Mouse (Mus musculus): ENCODE measurements around the gene Gadd45b. TPM values are rescaled to one million over a fixed set of nuclear protein-coding genes. Genes with fewer than 3 reads are reported as not detected.

Gadd45b gene
- polyA plus RNA-seq, 1 experiment from 2014 or later = 17.4 TPM

GRCm38 (mm10) chr10:80936810-80937164 lies 6.9 kb downstream of the Gadd45b start:
- Histone ChIP-seq H3K9ac (ENCODE audit: low read depth, low read length) (no peak overlapping the region), H3K4me3 (replicated peaks; ENCODE audit: low read depth, low read length) (no peak overlapping the region), H3K36me3 (ENCODE audit: insufficient read depth, low read length) (no peaks in the 10 kb centered on the region), H3K27me3 (ENCODE audit: insufficient read depth, low read length) (peaks cover 12% of the 10 kb centered on the region), H3K4me1 (replicated peaks; ENCODE audit: insufficient read depth, low read length) (peaks cover 75% of the 10 kb centered on the region), H3K27ac (no peak overlapping the region), H3K9me3 (replicated peaks; ENCODE audit: low read length) (no peaks in the 10 kb centered on the region), H3K4me2 (ENCODE audit: low read length) (peak overlapping the region; percentile 61)
- ATAC-seq (replicated peaks; ENCODE audit: low FRiP score, low read depth) (no peak), DNase-seq (ENCODE audit: low spot score) (no peak)
- 20% methylated on average over 6 of the region's 6 CpGs for WGBS
- TF ChIP-seq CTCF (IDR thresholded peaks at IDR 0.05; ENCODE audit: low read depth) = no peak

- H3K27ac ChIP-seq = 0 out of 2 replicates have a peak overlapping the region, but pooled peaks have one; percentile 48
- ATAC-seq (replicated peaks; ENCODE audit: low FRiP score, low read depth) (no peak; the same call in 1 of the 2 replicates), DNase-seq (ENCODE audit: low spot score) (peak; percentile 43)
- TF ChIP-seq CTCF (IDR thresholded peaks at IDR 0.05; ENCODE audit: low read depth) = no peak
- H3K4me3 ChIP-seq (replicated peaks; ENCODE audit: low read depth, low read length) = no peak overlapping the region
- H3K36me3 ChIP-seq (ENCODE audit: insufficient read depth, low read length) = no peaks in the 10 kb centered on the region
- no peaks in the 10 kb centered on the region for H3K9me3 ChIP-seq (replicated peaks; ENCODE audit: low read length)
- 27% methylated on average over 8 of the region's 8 CpGs for WGBS
- H3K27me3 ChIP-seq (ENCODE audit: insufficient read depth, low read length) = peaks cover 9% of the 10 kb centered on the region
- no peak overlapping the region for H3K4me2 ChIP-seq (ENCODE audit: low read length)
- 0 out of 2 replicates have a peak overlapping the region, but pooled peaks have one; percentile 9 for H3K9ac ChIP-seq (ENCODE audit: low read depth, low read length)
- peaks cover 67% of the 10 kb centered on the region for H3K4me1 ChIP-seq (replicated peaks; ENCODE audit: insufficient read depth, low read length)
These were observed 7.8 kb downstream of the Gadd45b start for GRCm38 (mm10) chr10:80937646-80938045.

DNA sequence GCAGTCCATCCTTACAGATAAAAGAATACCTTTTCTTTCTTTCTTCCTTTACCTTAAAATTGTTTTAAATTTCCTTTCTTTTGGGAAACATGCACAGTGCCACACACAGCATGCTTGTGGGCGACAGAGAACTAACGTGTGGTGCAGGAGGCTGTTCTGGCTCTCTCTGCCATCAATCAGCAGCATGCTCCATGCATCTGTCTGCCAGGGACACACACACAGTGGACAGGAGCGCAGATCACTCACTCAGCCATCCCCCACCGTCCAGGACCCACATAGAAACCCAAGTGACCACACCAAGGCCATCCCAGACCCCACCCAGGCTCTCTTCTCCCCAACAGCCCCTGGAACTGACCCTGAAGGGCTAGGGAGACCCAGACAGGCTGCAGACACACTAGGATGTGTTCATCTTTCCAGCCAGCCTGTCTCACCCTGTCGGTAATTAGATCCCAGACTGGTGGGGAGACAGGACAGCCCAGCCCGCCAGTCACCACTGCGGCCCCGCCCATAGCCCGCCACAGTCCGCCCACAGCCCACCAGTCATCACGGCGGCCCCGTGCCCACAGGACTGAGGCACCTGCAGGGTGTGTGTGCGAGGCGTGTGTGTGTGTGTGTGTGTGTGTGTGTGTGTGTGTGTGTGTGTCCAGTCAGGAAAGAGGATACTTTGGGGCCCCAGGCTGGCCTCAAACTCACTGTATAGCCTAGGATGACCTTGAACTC lies 9.1 kb downstream of the Gadd45b start:
- peaks cover 57% of the 10 kb centered on the region for H3K4me1 ChIP-seq (replicated peaks; ENCODE audit: insufficient read depth, low read length)
- H3K27ac ChIP-seq = peak overlapping the region; percentile 60; the same call in 1 of the 2 replicates
- 0 out of 2 replicates have a peak overlapping the region, but pooled peaks have one; percentile 14 for H3K9ac ChIP-seq (ENCODE audit: low read depth, low read length)
- no peak for TF ChIP-seq CTCF (IDR thresholded peaks at IDR 0.05; ENCODE audit: low read depth)
- WGBS = 13% methylated on average over 15 of the region's 15 CpGs
- ATAC-seq (replicated peaks; ENCODE audit: low FRiP score, low read depth) = peak; percentile 26; the same call in 1 of the 2 replicates
- DNase-seq (ENCODE audit: low spot score) = peak; percentile 72
- peak overlapping the region; percentile 9; the same call in 1 of the 2 replicates for H3K4me3 ChIP-seq (replicated peaks; ENCODE audit: low read depth, low read length)
- no peaks in the 10 kb centered on the region for H3K9me3 ChIP-seq (replicated peaks; ENCODE audit: low read length)
- H3K4me2 ChIP-seq (ENCODE audit: low read length) = peak overlapping the region; percentile 55
- no peaks in the 10 kb centered on the region for H3K27me3 ChIP-seq (ENCODE audit: insufficient read depth, low read length)
- no peaks in the 10 kb centered on the region for H3K36me3 ChIP-seq (ENCODE audit: insufficient read depth, low read length)

GRCm38 (mm10) chr10:80939671-80940070 lies 9.8 kb downstream of the Gadd45b start:
- Histone ChIP-seq H3K27ac (peak overlapping the region; percentile 60), H3K4me2 (ENCODE audit: low read length) (peak overlapping the region; percentile 55), H3K27me3 (ENCODE audit: insufficient read depth, low read length) (no peaks in the 10 kb centered on the region), H3K4me1 (replicated peaks; ENCODE audit: insufficient read depth, low read length) (peaks cover 57% of the 10 kb centered on the region), H3K9me3 (replicated peaks; ENCODE audit: low read length) (no peaks in the 10 kb centered on the region), H3K4me3 (replicated peaks; ENCODE audit: low read depth, low read length) (peak overlapping the region; percentile 9; the same call in 1 of the 2 replicates), H3K36me3 (ENCODE audit: insufficient read depth, low read length) (no peaks in the 10 kb centered on the region), H3K9ac (ENCODE audit: low read depth, low read length) (0 out of 2 replicates have a peak overlapping the region, but pooled peaks have one; percentile 14)
- ATAC-seq (replicated peaks; ENCODE audit: low FRiP score, low read depth) (peak; percentile 69), DNase-seq (ENCODE audit: low spot score) (peak; percentile 92)
- WGBS = 1% methylated on average over 28 of the region's 28 CpGs
- TF ChIP-seq CTCF (IDR thresholded peaks at IDR 0.05; ENCODE audit: low read depth) = no peak

GRCm38 (mm10) chr10:80940320-80940987 lies 10.6 kb downstream of the Gadd45b start:
- no peak overlapping the region; the same call in 1 of the 2 replicates for H3K4me3 ChIP-seq (replicated peaks; ENCODE audit: low read depth, low read length)
- H3K9ac ChIP-seq (ENCODE audit: low read depth, low read length) = 0 out of 2 replicates have a peak overlapping the region, but pooled peaks have one; percentile 23
- H3K4me1 ChIP-seq (replicated peaks; ENCODE audit: insufficient read depth, low read length) = peaks cover 56% of the 10 kb centered on the region

DNA sequence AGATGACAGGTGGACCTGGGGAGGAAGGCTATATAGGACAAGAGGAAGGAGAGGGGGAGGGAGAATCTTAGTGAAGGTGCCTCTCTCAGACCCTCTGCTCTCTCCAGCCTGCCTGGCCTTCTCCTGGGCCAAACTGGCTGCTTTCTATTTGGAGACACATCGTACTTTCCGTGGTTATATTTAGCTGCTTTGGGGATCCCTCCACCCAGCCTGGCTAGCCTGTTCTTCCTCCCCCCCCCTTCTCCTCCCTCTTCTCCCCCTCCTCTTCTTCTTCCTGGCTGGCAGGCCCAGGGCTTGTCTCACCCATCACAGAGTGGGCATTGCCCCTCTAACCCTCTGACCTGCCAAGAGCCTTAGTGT lies 11.1 kb downstream of the Gadd45b start:
- ATAC-seq (replicated peaks; ENCODE audit: low FRiP score, low read depth) (no peak), DNase-seq (ENCODE audit: low spot score) (no peak)
- no peak overlapping the region for H3K4me3 ChIP-seq (replicated peaks; ENCODE audit: low read depth, low read length)
- WGBS = 41% methylated on average over 2 of the region's 2 CpGs
- H3K27ac ChIP-seq = peak overlapping the region; percentile 57
- 0 out of 2 replicates have a peak overlapping the region, but pooled peaks have one; percentile 23 for H3K9ac ChIP-seq (ENCODE audit: low read depth, low read length)
- H3K4me1 ChIP-seq (replicated peaks; ENCODE audit: insufficient read depth, low read length) = peaks cover 50% of the 10 kb centered on the region
- H3K27me3 ChIP-seq (ENCODE audit: insufficient read depth, low read length) = no peaks in the 10 kb centered on the region
- no peaks in the 10 kb centered on the region for H3K36me3 ChIP-seq (ENCODE audit: insufficient read depth, low read length)
- peak overlapping the region; percentile 55 for H3K4me2 ChIP-seq (ENCODE audit: low read length)
- TF ChIP-seq CTCF (IDR thresholded peaks at IDR 0.05; ENCODE audit: low read depth) = no peak
- H3K9me3 ChIP-seq (replicated peaks; ENCODE audit: low read length) = no peaks in the 10 kb centered on the region

More at GRCm38 (mm10) chr10:80940320-80940987, 10.6 kb downstream of the Gadd45b start:
- Histone ChIP-seq H3K27me3 (ENCODE audit: insufficient read depth, low read length) (no peaks in the 10 kb centered on the region), H3K36me3 (ENCODE audit: insufficient read depth, low read length) (no peaks in the 10 kb centered on the region), H3K4me2 (ENCODE audit: low read length) (peak overlapping the region; percentile 55), H3K27ac (peak overlapping the region; percentile 57), H3K9me3 (replicated peaks; ENCODE audit: low read length) (no peaks in the 10 kb centered on the region)
- TF ChIP-seq CTCF (IDR thresholded peaks at IDR 0.05; ENCODE audit: low read depth) = no peak
- no peak; the same call in 1 of the 2 replicates for ATAC-seq (replicated peaks; ENCODE audit: low FRiP score, low read depth)
- WGBS = 13% methylated on average over 8 of the region's 8 CpGs
- peak; percentile 69 for DNase-seq (ENCODE audit: low spot score)

Measured in kidney, postnatal 0 days (tissue).